18 mouse cellular contexts compared by ENCODE assay signal in the genomic region with DNA sequence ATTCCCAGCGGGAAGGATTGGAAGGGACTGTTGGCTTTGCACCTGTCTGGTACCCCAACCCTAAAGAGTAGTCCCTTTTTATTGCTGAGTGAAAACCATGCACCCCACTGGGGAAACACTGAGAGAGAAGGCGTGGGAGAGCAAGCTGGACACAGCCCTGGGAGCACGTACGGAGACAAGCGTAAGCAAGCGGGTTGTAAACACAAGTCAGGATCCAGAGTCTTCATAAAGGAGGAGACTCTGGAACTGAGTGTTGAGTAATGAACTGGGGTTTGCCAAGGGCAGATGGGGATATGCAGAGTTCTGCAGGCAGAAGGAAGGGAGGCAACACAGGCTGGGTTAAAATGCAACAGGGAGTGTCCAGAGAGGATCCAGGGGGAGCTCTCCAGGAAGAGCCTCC.
DNase-seq lines count a peak whose midpoint lies in the region; ATAC-seq and TF ChIP-seq lines count a peak whose summit lies in the region.
"Had no signal": no experiment of that assay in that cellular context is flagged by ENCODE, and none has a peak within 500 bp of the region (broad histone marks: within the 10 kb centered on the region; RNA-seq: fewer than 3 reads in every experiment).

No protein-coding gene starts in this region.

- no peak for TF ChIP-seq CTCF in gastrocnemius, adult 2 months (IDR thresholded peaks at IDR 0.05)

- H3K4me2 ChIP-seq in liver, embryonic 13.5 days: peak overlapping the region; percentile 35
- peak overlapping the region; percentile 29 for H3K4me2 ChIP-seq in stomach, embryonic 15.5 days
- H3K4me2 ChIP-seq in neural tube, embryonic 15.5 days: no peak overlapping the region
- H3K4me2 ChIP-seq: embryonic facial prominence, embryonic 12.5 days; forebrain, embryonic 15.5 days; heart, embryonic 13.5 days; limb, embryonic 15.5 days; midbrain, embryonic 13.5 days had no signal

- intact Hi-C loops in gastrocnemius, adult 2 months (cut with DNase I): loop anchor here (5.0 kb wide), 1 partner anchor 144 kb away; no protein-coding TSS in a partner anchor
- intact Hi-C loops in gastrocnemius, postnatal 14 days (cut with DNase I; ENCODE audit: low total_unique reads): no loop called here

- 0 out of 2 replicates have a peak, but pooled peaks cover 3% of the 10 kb centered on the region for H3K4me1 ChIP-seq in liver, embryonic 13.5 days (replicated peaks)
- 0 out of 2 replicates have a peak, but pooled peaks cover 20% of the 10 kb centered on the region for H3K4me1 ChIP-seq in stomach, embryonic 15.5 days
- H3K4me1 ChIP-seq in neural tube, embryonic 15.5 days: peaks cover 5% of the 10 kb centered on the region

- no peak overlapping the region for H3K9ac ChIP-seq in liver, embryonic 13.5 days
- no peak overlapping the region for H3K9ac ChIP-seq in stomach, embryonic 15.5 days
- H3K9ac ChIP-seq in neural tube, embryonic 15.5 days (replicated peaks): no peak overlapping the region
- H3K9ac ChIP-seq: embryonic facial prominence, embryonic 12.5 days; forebrain, embryonic 15.5 days; heart, embryonic 13.5 days; limb, embryonic 15.5 days; midbrain, embryonic 13.5 days had no signal

- DNase-seq in gastrocnemius, adult 2 months: peak; percentile 24
- DNase-seq in gastrocnemius, postnatal 14 days: no peak
- peak; percentile 35 for DNase-seq in NIH3T3 (ENCODE audit: low read depth)
- DNase-seq in liver, embryonic 13.5 days: no peak
- DNase-seq in cerebellum, postnatal 10 days: no peak
- no peak for DNase-seq in cerebellum, adult 9-10 months
- DNase-seq: adrenal gland, adult 2 months; cerebellum, adult 11 months; heart, postnatal 4 days had no signal

- no peaks in the 10 kb centered on the region for H3K9me3 ChIP-seq in liver, embryonic 13.5 days (replicated peaks)
- no peaks in the 10 kb centered on the region for H3K9me3 ChIP-seq in stomach, embryonic 15.5 days
- no peaks in the 10 kb centered on the region for H3K9me3 ChIP-seq in neural tube, embryonic 15.5 days (replicated peaks)
- H3K9me3 ChIP-seq: embryonic facial prominence, embryonic 12.5 days; forebrain, embryonic 15.5 days; heart, embryonic 13.5 days; limb, embryonic 15.5 days; midbrain, embryonic 13.5 days had no signal

- peak overlapping the region; percentile 82 for H3K27ac ChIP-seq in gastrocnemius, adult 2 months
- 0 out of 2 replicates have a peak overlapping the region, but pooled peaks have one; percentile 15 for H3K27ac ChIP-seq in liver, embryonic 13.5 days
- H3K27ac ChIP-seq in stomach, embryonic 15.5 days: peak overlapping the region; percentile 58; the same call in 1 of the 2 replicates
- no peak overlapping the region for H3K27ac ChIP-seq in neural tube, embryonic 15.5 days (replicated peaks)
- H3K27ac ChIP-seq: embryonic facial prominence, embryonic 12.5 days; forebrain, embryonic 15.5 days; heart, embryonic 13.5 days; hindbrain, postnatal 0 days; limb, embryonic 15.5 days; midbrain, embryonic 13.5 days had no signal

- WGBS in liver, embryonic 13.5 days (ENCODE audit: insufficient replicate concordance): 70% methylated on average over 6 of the region's 6 CpGs
- 36% methylated on average over 6 of the region's 6 CpGs for WGBS in stomach, embryonic 15.5 days
- WGBS in neural tube, embryonic 15.5 days: 73% methylated on average over 6 of the region's 6 CpGs

- ATAC-seq in liver, embryonic 13.5 days (ENCODE audit: low read depth): no peak
- peak; percentile 7; the same call in 1 of the 2 replicates for ATAC-seq in stomach, embryonic 15.5 days (ENCODE audit: insufficient read depth, low FRiP score, low read depth)
- ATAC-seq in neural tube, embryonic 15.5 days (ENCODE audit: low FRiP score): no peak
- ATAC-seq: forebrain, embryonic 15.5 days; hindbrain, postnatal 0 days; midbrain, embryonic 13.5 days had no signal

- H3K4me3 ChIP-seq in gastrocnemius, adult 2 months: peak overlapping the region; percentile 35
- H3K4me3 ChIP-seq in liver, embryonic 13.5 days (replicated peaks): no peak overlapping the region
- no peak overlapping the region for H3K4me3 ChIP-seq in stomach, embryonic 15.5 days (replicated peaks)
- no peak overlapping the region for H3K4me3 ChIP-seq in neural tube, embryonic 15.5 days (replicated peaks)
- H3K4me3 ChIP-seq: embryonic facial prominence, embryonic 12.5 days; forebrain, embryonic 15.5 days; heart, embryonic 13.5 days; limb, embryonic 15.5 days; midbrain, embryonic 13.5 days; myocyte had no signal

- H3K27me3 ChIP-seq in liver, embryonic 13.5 days: no peaks in the 10 kb centered on the region
- H3K27me3 ChIP-seq in stomach, embryonic 15.5 days (replicated peaks): no peaks in the 10 kb centered on the region
- H3K27me3 ChIP-seq in neural tube, embryonic 15.5 days (replicated peaks): no peaks in the 10 kb centered on the region
- H3K27me3 ChIP-seq: embryonic facial prominence, embryonic 12.5 days; forebrain, embryonic 15.5 days; limb, embryonic 15.5 days; midbrain, embryonic 13.5 days had no signal

- no peaks in the 10 kb centered on the region for H3K36me3 ChIP-seq in liver, embryonic 13.5 days
- H3K36me3 ChIP-seq in stomach, embryonic 15.5 days: no peaks in the 10 kb centered on the region
- no peaks in the 10 kb centered on the region for H3K36me3 ChIP-seq in neural tube, embryonic 15.5 days
- H3K36me3 ChIP-seq: embryonic facial prominence, embryonic 12.5 days; forebrain, embryonic 15.5 days; heart, embryonic 13.5 days; limb, embryonic 15.5 days; midbrain, embryonic 13.5 days had no signal

Comparison
In these comparisons a context has a peak if more than half of its experiments do, and no peak if none do; other contexts are left out.
1. DNase-seq: peak in gastrocnemius, adult 2 months (single experiment) and NIH3T3 (single experiment); none in gastrocnemius, postnatal 14 days (single experiment), liver, embryonic 13.5 days (single experiment), cerebellum, postnatal 10 days (0 of 2) and cerebellum, adult 9-10 months (single experiment).